Mouse (Mus musculus) right cerebral cortex, postnatal 25 days (tissue): Measurements from ENCODE around the gene Klhl3.

Experiments
- DNase-seq: peaks from one replicate; pipeline ENCODE4 v3.0.0; 2022

Klhl3 gene

GRCm38 (mm10) chr13:58124278-58124677 is 10.9 kb upstream of the Klhl3 start:
- DNase-seq, result no peak

DNA sequence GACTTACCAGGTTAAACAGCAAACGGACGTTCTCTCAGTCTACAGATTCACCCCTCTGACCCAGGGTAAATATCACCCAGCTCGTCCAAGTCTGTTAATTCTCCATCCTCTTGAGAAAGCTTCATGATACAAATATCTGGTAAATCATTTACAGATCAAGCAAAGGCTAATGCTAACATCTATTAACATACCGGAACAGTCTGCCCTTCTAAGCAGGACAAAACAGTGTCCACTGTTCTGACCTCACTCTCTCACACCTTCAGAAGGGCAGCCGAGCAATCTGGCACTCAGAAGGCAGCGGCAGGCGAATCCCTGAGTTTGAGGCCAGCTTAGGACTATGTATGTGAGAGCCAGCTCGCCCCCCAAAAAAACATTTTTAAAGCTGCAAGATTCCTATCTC is 10.0 kb upstream of the Klhl3 start:
- no peak for DNase-seq

DNA sequence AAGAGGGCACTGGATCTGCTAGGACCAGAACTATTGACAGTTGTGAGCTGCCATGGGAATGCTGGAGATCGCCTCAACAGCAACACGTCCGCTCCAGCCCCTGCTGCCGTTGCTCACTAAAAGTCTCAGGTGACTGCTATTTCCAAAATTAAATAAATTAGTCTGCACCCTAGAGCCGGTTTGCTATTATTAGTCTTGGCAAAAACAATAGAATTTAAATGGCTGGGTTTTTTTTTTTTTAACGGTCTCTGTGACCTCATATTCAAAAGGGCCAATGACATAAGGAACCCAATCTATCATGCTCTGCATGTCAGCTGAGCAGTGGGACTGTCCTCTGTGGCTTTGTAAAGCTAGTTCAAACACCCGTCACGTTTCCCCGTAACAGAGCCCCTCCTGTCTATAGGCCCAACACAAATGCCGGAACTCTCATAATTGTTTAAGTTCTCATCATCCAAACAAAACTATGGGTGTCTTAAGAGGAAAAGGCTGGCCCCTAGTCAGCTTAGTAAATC is 9.4 kb upstream of the Klhl3 start:
- no peak for DNase-seq

DNA sequence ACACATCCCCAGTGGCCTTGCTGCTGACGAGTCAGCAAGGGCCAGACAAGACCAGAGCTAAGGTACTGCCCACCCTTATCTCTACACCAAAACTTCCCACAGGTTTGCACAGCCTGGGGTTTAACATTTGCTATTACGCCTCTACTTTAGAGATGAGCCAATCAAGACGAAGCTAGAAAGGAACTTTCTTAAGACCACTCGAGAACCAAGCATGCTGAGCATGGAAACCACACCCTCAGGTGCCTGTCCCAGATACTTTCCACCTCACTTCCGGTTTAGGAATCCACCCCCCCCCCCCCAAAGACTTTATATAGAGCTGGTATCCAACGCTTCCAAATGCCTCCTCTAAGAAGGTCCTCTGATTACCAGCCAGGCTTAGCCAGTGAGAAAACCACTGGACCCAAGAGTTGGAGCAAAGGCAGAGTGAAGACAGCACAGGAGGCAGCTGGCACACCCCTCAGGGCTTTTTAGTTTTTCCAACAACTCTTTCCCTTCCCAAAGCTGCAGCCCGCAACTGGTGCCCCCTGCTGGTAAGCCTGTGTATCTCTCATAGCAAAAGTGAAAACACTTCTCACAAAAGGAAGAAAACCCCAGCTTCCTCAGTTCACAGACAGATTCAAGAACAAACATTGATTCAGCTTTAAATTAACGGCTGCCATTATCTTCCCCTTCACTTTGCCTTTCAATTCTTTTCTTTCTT is 4.1 kb upstream of the Klhl3 start:
- peak; percentile 35 for DNase-seq

DNA sequence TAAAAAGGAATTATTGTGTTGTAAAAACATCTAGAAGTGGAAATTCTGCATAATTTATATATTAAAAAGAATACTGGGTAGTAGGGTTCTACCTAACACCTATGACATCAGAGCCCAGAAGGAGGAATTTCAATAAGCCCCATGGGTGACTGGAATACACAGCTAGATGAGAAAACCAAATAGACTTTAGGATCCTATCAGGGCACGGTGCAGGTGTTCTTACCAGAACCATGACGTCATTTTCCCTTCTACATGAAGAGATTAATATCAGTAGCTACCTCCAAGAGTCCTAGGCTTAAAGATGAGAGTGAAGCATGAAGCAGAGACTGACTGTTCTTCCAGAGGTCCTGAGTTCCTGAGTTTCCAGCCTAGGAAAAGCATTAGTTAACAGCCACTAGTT is 3.4 kb upstream of the Klhl3 start:
- DNase-seq, result no peak

- DNase-seq, result no peak
These were observed 1.8 kb upstream of the Klhl3 start for GRCm38 (mm10) chr13:58115227-58115626.

DNA sequence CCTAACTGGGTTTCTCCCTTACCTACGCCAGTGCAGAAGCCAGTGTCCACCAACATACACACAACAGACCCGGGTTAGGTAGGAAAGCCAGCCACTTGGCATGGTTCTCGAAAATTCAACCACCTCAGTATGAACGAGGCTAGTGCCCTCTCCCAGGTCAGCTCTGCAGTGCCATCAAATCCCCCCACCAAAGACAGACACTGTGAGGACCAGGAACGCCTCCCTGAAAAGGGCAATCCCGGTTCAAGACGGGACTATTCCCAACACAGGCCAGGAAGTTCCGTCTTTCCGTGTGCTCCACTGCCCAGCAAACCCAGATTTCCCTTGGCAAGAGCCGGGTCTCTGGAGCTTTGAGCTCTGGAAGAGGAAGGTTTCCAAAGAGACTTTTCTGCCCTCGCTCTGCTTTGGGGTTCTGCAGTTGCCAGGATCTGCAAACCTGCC is 771 bp downstream of the Klhl3 start:
- DNase-seq, result no peak

DNA sequence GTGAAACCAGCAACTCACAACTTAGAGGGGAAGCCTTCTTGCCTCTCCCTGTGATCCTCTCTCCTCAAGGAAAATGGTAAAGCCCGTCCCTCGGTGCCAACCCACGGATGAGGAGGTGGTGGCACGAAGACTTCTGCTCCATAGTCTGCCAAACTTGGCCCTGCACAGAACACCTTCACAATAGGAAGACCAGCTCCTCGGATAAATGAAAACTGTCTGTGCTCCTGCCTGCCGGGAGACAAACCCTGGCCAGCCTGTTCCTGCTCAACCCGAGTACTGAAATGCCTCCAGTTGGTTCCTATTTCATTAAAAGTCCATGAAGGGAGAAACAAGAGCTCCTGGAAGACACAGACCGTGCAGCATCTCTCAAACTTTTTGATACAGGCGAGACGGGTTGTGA is 1.2 kb downstream of the Klhl3 start:
- peak; percentile 58 for DNase-seq

GRCm38 (mm10) chr13:58111306-58111705 is 2.1 kb downstream of the Klhl3 start:
- DNase-seq, result peak; percentile 41

DNA sequence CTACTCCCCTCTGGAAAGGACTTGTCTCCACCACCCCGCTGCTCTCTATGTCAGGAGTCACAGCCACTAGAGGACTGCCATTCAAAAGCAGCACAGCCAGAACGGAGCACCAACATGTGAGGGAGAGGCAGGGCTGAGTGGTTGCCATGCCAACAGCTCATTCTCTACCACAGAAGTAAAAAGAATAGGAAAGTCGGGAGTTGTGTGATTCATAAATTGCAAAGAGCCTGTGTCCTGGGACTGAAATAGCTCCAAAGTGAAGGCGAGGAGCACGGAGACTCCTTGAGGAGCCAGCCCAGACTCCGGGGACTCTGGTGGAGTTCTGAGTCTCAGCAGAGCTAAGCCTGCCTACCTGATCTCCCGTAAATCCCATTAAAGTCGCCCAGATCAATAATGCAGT is 22.7 kb downstream of the Klhl3 start:
- DNase-seq, result peak; percentile 69

DNA sequence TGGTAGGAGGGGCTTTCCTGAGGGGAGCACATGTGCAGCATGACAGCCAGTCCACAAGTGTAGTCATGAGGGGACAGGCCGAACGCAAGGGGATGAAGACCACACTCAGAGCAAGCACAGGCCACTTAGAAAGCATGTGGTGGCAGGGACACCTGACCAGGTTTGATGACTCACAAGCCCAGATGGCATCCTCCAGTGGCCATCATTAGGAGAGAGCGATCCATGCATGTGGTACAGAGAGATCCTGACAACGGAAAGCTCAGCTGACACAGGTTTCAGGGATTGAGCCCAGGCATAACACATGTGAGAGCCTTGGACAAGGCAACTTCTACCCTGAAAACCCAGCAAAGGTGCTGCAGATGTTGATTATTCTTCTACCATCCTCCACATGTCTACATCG is 29.0 kb downstream of the Klhl3 start:
- no peak for DNase-seq

- DNase-seq, result no peak
These were observed 29.9 kb downstream of the Klhl3 start for GRCm38 (mm10) chr13:58083521-58083920.

GRCm38 (mm10) chr13:58083048-58083447 is 30.3 kb downstream of the Klhl3 start:
- no peak for DNase-seq

- no peak for DNase-seq
These were observed 35.0 kb downstream of the Klhl3 start for GRCm38 (mm10) chr13:58078361-58078760.

- DNase-seq, result no peak
These were observed 38.5 kb downstream of the Klhl3 start for GRCm38 (mm10) chr13:58074881-58075280.

DNA sequence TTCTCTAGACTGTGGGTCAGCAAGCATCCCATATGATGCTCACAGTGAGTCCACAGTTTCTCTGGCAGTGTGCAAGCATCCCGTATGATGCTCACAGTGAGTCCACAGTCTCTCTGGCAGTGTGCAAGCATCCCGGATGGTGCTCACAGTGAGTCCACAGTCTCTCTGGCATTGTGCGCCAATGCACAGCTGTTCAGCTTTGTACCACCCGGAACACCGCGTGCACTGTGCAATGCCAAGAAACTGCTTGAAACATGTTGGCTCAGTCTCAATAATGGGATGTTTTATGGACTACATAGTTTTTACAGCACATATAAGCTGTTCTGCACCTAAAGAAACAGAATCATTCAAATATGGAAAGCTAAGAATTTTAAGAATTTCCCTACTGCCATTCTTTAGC is 38.9 kb downstream of the Klhl3 start:
- peak; percentile 48 for DNase-seq

- peak; percentile 46 for DNase-seq
These were observed 40.0 kb downstream of the Klhl3 start for GRCm38 (mm10) chr13:58073254-58073882.

- no peak for DNase-seq
These were observed 42.2 kb downstream of the Klhl3 start for GRCm38 (mm10) chr13:58071209-58071608.

DNA sequence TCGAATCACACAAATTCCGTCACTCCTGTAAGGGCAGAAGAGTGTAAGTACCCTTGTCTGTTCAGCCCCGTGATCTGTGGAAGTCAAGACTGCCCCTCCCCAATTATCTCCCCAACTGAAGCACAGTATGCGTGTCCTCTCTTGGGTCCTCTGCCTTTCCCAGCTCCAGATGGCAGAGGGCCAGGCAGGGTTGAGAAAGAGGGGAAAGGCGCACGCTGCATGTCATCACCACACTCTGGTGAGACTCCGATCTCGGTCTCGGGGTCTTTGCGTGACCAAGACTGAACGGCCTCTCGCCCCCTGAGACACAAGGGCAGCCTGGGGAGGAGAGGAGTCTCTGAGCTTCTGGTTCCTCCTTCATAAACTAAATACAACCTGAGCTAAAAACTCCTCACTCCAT is 42.9 kb downstream of the Klhl3 start:
- no peak for DNase-seq

DNA sequence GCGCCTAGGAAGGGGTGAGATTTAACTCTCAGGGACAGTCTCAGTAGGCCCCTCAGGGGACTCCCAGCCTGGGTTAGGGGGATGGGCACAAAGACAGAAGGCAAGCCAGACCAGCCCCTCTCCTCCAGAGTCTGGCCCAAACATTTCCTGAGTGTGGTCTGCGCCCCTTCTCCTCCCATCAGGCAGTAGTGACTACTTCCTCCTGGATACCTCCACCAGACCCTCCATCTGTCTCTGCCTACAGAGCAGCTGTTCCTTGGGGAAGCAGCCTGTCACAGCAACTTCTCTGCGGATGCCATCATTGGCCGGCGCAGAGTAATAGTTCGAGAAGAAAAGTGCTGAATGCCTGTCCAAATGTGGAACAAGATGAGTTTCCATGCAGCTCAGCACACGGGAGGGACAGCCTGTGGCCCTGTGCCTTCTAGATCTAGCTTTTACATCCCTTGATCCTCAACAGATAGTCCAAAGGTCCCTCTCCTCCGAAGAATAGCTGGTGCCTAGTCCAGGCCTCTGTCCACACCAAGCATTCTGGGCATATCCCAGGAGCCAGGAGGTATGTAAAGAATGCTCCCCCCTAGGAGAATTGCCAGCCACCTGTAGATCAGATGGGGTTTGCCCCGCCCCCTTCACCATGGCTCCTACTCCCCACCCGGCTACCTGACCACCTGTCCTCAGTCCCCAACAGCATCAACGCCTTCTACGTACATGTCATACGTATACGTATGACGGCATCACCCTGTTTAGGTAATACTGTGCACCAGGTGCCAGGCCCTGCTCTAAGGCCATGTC is 44.8 kb downstream of the Klhl3 start:
- DNase-seq, result peak; percentile 70

DNA sequence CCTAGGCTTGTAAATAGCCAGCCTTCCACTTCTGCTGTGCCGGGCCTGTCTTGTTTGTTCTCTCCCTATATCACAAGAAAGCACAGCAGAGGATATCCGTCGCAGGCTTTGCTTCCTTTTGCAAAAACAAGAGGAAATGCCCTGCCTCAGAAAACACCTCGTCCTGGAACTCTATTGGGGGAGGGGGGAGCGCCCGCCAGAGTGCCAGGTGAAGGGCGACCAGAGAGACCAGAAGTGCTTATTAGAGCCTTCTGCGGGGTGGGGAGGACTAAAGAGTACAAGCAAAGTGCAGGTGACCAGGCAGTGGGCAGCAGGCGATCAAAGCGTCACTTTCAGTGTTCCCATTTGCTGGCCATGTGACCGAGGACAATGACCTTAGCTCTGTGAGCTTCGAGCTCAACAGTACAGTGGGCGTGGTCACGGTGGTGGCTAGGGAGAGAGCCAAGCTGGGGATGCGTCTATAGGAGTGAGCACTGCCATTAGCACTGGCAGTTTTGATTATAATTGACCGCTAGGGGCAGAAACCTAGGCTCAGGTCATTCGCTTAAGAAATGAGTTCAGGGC is 45.8 kb downstream of the Klhl3 start:
- no peak for DNase-seq

DNA sequence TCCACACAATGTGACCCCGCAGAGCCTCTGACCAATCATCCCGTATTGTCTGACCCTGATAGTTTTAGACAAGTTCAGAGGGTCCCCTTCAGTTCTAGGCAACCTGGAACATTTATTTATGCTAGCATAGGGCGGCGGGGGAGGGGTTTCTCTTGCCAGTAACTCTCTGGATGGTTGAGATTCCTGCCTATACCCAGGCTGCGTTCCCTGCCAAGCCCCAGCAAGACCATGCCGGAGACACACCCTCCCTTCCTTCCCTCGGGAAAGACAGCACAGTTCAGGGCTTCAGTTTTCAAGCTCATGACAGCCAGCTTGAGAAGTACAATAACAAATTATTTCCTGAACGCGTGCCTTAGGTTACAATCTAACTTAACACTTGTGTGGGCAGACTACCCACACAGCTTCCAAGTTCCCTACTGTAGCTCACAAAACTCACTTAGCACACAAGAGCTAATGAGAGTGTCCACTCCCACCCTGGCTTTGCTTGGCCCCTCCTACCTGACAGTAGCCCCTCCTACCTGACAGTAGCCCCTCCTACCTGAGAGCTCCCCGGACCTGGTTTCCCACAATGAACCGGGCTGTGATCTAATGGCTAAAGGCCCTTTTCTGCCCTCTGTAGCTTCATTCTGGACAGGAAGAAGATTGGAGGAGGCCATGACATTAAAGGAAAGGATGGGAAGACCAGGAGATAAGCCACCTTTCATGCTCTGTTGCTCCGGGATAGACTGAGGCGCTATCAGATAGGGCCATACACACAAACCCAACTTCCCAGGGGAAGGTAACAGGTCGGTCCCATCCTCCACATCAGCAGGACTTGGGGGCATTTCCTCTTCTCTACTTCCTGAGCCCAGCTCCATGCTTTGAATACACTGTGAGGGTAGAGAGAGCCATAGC is 46.6 kb downstream of the Klhl3 start:
- DNase-seq, result no peak
